Mouse (Mus musculus) spleen, postnatal 10 days (tissue): ENCODE measurements around the gene A630095N17Rik.
A peak's percentile ranks its signal among the peaks of the same experiment; 100 is the strongest.

Experiments
- DNase-seq, 2 experiments: peaks; one replicate each; pipeline ENCODE4 v3.0.0; 2021 to 2022; ENCODE audit warnings: low spot score in 2 of 2

A630095N17Rik gene

DNA sequence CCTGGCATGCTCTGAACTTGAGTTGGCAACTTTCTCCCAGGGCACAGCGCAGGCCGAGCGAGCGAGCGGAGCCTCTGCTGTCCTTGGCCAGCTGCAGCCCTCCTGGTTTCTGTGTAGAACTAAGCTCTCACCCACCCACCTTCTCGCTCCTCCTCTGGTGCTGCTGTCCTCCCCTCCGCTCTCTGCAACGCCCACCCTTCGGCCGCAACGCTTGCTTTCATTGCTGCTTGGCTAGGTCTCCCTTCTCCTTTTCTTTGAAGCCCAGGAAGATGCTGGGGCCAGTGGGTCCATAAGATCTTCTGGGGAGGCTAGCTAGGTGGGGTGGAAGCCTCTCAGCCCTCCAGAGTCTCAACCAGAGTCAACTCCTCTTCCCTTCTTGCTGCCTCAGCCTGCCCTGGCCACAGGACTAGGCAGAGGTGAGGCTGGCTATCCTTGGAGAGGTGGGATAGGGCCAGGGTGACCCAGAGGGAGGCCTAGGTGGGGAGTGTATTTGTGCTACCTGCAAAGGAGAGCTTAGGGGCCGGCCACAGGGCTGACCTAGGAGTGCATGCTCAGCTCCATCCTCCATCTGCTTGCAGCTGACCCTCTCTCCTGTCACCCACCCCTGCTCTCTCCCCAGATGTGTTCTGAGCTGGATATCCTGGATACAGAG lies 12.4 kb upstream of the A630095N17Rik start:
- no peak for DNase-seq

DNA sequence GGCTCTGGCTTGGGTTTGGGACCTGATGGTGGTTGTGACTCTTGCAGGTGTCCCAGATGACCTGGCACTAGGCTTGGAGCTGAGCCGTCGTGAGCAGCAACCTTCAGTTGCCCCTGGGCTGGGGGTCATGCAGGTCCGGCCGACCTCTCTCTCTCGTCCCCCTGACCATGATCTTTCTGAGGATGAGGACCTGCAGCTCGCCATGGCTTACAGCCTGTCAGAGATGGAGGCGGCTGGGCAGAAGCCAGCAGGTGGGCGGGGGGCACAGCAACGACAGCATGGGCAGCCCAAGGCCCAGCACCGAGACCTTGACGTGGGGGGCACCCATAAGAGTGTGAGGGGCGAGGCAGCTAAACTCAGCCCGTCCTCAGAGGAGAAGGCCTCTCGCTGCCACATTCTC lies 11.5 kb upstream of the A630095N17Rik start:
- DNase-seq = peak in 1 of 2 experiments; percentile 13

DNA sequence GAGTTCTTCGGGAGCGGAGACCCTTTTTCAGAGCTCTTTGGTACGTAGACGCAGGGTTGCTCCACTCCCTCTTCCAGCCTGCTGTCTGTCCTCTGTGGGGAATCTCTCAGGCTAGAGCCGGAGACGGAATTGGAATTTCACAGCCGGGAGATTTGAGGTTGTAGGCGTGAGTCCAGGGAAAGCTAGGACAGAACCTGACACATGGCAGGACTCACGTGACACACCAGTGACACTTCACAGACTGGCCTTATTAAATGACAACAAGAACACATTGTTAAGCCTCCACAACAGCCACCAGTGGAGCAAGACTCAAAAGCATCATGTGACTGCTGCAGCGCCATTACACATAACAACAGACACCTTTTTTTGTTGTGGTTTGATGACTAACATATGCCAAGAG lies 7.7 kb upstream of the A630095N17Rik start:
- DNase-seq = peak in 1 of 2 experiments; percentile 12

- DNase-seq = peak; percentile 91 to 93
Measured at GRCm38 (mm10) chr1:75236117-75237050, 4.5 kb upstream of the A630095N17Rik start, which contains the start of gene Dnajb2. Gene Dnajb2 (plus strand): TSS chr1:75236406.

- DNase-seq = peak; percentile 70 to 84
Measured at GRCm38 (mm10) chr1:75234606-75235005, 2.7 kb upstream of the A630095N17Rik start.

DNA sequence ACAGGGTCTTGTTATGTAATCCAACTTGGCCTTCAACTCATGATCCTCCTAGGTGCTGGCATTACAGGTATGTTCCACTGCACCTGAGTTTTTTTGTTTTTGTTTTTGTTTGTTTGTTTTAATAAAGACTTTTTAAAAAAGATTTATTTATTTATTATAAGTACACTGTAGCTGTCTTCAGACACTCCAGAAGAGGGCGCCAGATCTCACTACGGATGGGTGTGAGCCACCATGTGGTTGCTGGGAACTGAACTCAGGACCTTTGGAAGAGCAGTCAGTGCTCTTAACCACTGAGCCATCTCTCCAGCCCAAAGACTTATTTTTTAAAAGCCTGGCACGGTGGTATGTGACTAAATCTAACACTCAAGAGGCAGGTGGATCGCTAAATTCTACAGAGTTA lies 587 bp upstream of the A630095N17Rik start:
- peak in 1 of 2 experiments; percentile 31 for DNase-seq

DNA sequence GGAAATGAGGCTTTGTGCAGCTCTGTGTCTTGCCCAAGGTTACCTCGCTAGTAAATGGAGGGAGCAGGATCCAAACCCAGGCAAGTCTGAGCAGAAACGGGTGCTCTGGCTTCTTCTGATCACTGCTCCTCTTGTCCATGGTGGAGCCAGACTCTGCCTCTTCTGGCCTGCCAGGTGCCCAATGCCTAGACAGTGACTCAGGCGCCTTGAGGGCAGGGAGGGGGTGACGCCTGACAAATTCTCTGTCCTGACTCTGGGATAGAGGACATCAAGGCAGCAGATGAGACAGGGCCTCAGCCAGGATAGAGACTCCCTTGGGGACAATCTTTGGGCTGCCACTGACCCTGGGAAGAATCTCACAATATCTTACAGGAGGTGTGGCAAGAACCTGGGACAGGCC lies 678 bp downstream of the A630095N17Rik start:
- no peak for DNase-seq

GRCm38 (mm10) chr1:75230335-75230994 lies 1.4 kb downstream of the A630095N17Rik start:
- peak; percentile 34 to 43 for DNase-seq

DNA sequence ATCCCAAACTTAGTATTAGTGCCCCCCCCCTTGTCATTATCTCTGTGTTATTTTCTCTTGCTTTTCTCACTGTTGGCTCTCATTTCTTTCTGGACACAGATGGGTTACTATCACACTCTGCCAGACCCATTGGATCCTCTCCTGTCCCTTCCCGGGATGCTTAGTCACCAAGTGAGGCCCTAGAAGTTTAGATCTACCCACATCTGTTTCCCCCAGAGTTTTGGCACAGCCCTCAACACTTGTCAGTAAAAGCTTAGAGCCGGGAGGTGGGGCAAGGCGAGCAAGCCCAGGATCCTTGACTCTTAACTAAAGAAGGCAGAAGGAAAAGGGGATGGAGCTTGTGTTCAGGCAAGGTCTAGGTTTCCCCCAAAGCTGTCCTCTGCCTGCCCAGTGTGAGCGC lies 2.7 kb downstream of the A630095N17Rik start:
- peak; percentile 33 to 58 for DNase-seq

DNA sequence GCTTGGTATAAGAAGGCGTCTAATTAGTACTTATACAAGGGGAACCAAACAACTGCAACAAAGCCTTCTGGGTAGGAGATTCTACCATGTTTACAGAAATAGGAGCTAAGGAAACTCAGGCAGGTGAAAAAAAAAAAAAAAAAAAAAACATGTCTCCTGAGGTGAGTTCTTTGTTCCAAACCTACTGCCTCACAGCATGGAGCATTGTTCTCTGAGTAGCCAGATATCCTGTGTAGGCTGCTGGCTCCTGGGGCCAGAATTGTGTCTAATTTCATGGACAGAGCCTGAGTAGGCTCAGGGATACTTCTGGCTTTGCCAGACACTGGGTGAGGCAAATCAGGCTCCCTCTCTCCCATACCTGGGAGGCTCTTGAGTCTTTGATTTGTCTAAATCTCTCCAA lies 4.2 kb downstream of the A630095N17Rik start:
- no peak for DNase-seq

- DNase-seq = no peak
Measured at GRCm38 (mm10) chr1:75226138-75226537, 5.8 kb downstream of the A630095N17Rik start.

- DNase-seq = no peak
Measured at GRCm38 (mm10) chr1:75225473-75225872, 6.4 kb downstream of the A630095N17Rik start.

GRCm38 (mm10) chr1:75223532-75223931 lies 8.4 kb downstream of the A630095N17Rik start:
- peak in 1 of 2 experiments; percentile 27 for DNase-seq

- DNase-seq = no peak
Measured at GRCm38 (mm10) chr1:75222926-75223325, 9.0 kb downstream of the A630095N17Rik start.

GRCm38 (mm10) chr1:75221538-75221937 lies 10.4 kb downstream of the A630095N17Rik start:
- DNase-seq = no peak

- DNase-seq = peak in 1 of 2 experiments; percentile 61
Measured at GRCm38 (mm10) chr1:75219531-75219930, 12.4 kb downstream of the A630095N17Rik start, which contains the start of gene Tuba4a. Gene Tuba4a (minus strand): TSS chr1:75219865.

DNA sequence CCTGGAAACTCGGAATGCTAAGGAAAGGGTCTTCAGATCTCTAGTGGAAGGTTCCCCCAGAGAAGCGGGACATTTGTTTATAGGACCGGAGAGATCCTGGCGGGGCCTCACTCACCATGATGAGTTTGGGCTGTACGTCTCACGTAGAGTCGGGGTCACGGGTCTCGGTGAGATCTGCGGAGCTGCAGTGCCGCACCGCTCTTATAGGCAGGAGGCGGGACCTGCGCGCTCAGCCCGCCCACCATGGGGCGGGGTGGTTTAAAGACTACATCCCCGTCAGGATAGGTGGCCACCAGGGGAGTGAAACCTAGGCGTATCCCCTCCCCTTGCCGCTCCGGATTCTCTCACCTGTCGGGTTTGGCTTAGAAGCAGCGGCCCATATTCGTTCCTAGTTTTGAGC lies 12.8 kb downstream of the A630095N17Rik start:
- peak; percentile 98 to 99 for DNase-seq

GRCm38 (mm10) chr1:75218227-75219001 lies 13.5 kb downstream of the A630095N17Rik start:
- peak; percentile 76 to 85 for DNase-seq

GRCm38 (mm10) chr1:75217893-75218226 lies 14.0 kb downstream of the A630095N17Rik start:
- DNase-seq = no peak

DNA sequence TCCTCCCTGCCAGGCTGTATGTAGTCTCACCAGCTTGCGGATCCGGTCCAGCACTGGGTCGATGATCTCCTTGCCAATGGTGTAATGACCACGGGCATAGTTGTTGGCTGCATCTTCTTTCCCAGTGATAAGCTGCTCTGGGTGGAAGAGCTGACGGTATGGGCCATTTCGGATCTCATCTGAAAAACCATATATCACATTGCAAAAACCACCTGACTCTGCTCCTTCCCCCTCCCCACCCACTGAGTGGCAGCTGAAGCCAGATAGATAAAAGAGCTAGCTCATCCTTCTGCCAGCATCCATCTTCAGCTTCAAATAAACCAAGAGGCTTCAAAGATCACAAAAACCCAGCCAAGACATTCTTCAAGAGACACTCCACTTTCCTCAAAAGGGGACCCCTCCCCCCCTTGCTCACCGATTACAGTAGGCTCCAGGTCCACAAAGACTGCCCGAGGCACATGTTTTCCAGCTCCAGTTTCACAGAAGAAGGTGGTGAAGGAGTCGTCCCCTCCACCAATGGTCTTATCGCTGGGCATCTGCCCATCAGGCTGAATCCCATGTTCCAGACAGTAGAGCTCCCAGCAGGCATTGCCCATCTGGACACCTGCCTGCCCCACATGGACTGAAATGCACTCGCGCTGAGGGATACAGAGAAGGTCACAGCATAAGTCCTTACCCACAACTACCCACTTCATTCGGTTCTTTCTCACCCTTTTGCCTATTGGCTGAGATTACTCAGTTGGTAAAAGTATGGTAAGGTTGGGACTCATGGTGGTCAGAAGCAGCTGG lies 14.9 kb downstream of the A630095N17Rik start:
- DNase-seq = peak; percentile 52 to 70

DNA sequence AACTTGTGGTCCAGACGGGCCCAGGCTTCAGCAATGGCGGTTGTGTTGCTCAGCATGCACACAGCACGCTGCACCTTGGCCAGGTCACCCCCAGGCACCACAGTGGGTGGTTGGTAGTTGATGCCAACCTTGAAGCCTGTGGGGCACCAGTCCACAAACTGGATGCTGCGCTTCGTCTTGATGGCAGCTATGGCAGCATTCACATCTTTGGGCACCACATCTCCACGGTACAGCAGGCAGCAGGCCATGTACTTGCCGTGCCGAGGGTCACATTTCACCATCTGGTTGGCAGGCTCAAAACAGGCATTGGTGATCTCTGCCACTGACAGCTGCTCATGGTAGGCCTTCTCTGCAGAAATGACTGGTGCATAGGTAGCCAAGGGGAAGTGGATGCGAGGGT lies 16.1 kb downstream of the A630095N17Rik start:
- no peak for DNase-seq
